ENCODE assay signal across 12 mouse cellular contexts in the genomic region with DNA sequence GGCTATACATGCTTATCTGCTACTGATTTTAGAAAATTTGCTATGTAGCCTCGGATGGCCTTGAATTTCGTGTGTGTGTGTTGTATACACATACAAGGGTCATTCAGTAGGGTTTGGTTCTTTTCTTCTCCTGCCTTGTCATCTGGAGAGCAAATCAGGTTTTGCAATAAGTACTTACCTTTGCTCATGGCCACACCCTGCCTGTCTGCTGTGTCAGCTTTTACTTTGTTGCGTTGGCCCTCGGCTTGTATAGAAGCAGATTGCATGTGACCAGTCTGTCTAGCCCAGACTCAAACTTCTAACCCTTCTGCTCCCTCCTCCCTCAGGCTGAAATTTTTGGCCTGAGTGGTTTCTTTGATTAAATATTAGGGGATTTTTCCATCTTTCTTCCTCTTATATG.
"Had no signal": no experiment of that assay in that cellular context is flagged by ENCODE, and none has a peak within 500 bp of the region (broad histone marks: within the 10 kb centered on the region; RNA-seq: fewer than 3 reads in every experiment).

No protein-coding gene starts in this region.

- H3K4me1 ChIP-seq: limb, embryonic 15.5 days; liver, embryonic 13.5 days; midbrain, embryonic 12.5 days had no signal

- H3K9ac ChIP-seq: limb, embryonic 15.5 days; liver, embryonic 13.5 days; midbrain, embryonic 12.5 days had no signal

- DNase-seq: kidney, postnatal 10 days; kidney, postnatal 4 days; layer of hippocampus, adult 9-11 months; layer of hippocampus, postnatal 36 days; liver, embryonic 13.5 days; lung, postnatal 10 days; right cerebral cortex, postnatal 14 days; thymus, postnatal 36 days had no signal

- H3K9me3 ChIP-seq: limb, embryonic 15.5 days; liver, embryonic 13.5 days; midbrain, embryonic 12.5 days had no signal

- H3K4me3 ChIP-seq: limb, embryonic 15.5 days; liver, embryonic 13.5 days; midbrain, embryonic 12.5 days had no signal

- H3K27me3 ChIP-seq: limb, embryonic 15.5 days; liver, embryonic 13.5 days; midbrain, embryonic 12.5 days had no signal

- ATAC-seq: hindbrain, postnatal 0 days; midbrain, embryonic 16.5 days had no signal

- H3K27ac ChIP-seq: hindbrain, postnatal 0 days; limb, embryonic 15.5 days; liver, embryonic 13.5 days; midbrain, embryonic 12.5 days had no signal

- H3K4me2 ChIP-seq: limb, embryonic 15.5 days; liver, embryonic 13.5 days; midbrain, embryonic 12.5 days had no signal
